Mouse (Mus musculus) ZHBTc4 (cell line): ENCODE data around the gene Grb10.
A peak's percentile ranks its signal among the peaks of the same experiment; 100 is the strongest.

Source experiments
- DNase-seq: peaks from one replicate; pipeline ENCODE4 v3.0.0-alpha.2; 2011; ENCODE audit warnings: low read depth, low spot score

The Grb10 gene

DNA sequence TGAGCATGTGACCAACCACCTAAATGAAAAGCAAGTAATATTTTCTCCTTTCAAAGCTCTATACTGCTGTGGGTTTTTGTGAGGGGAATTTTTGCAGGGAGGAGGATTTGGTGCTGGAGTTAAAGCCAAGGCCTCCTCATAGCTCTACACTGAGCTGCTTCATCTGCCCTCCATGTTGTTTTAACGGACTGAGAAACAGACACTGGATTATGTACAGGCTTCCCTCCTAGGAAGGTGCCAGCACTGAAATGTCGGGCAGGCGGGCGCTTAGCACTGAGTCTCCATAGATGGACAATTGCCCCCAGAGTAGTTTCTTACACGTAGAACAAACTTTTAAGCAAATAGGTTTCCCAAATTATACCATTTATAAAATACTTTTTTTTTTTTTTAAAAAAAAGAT, 4.1 kb downstream of the Grb10 start:
- DNase-seq, result no peak

DNA sequence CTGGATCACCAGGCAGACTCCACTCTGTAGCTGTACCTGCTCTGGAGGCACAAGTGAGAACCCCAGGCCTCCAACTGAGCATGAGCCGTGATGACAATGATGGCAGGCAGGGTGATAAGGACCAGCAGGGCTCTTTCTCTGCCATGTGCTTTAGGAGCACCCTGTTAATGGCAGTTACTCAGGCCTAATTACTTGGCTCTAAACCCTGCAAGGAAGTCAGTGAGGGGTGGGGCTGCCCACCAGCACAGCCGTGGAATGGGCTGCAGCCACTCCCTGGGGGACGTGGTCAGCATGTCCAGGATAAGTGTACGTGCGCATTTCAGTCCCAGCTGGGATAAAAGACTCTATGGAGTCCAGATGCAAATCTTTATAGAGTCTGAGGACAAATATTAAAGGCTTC, 5.7 kb downstream of the Grb10 start:
- DNase-seq, result no peak

DNA sequence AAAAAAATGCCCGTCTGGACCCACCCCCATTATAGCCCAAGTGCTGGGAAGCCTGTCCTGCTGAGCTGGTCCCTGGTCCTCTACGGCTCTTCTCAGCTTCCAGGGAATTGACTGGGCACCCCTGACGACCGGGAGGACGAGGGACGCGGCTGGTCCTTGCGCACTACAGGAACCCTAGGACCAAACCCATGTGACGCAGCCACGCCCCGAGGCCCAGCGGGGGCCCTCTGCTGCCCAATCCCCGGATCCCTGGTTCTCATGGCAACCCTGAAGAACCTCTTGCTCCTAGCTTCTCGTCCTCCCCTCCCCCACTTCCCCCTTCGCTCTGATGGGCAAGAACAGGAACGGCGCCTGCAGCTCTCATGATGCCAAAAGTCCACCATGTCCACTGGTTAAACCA, 11.8 kb downstream of the Grb10 start:
- DNase-seq, result peak; percentile 36

DNA sequence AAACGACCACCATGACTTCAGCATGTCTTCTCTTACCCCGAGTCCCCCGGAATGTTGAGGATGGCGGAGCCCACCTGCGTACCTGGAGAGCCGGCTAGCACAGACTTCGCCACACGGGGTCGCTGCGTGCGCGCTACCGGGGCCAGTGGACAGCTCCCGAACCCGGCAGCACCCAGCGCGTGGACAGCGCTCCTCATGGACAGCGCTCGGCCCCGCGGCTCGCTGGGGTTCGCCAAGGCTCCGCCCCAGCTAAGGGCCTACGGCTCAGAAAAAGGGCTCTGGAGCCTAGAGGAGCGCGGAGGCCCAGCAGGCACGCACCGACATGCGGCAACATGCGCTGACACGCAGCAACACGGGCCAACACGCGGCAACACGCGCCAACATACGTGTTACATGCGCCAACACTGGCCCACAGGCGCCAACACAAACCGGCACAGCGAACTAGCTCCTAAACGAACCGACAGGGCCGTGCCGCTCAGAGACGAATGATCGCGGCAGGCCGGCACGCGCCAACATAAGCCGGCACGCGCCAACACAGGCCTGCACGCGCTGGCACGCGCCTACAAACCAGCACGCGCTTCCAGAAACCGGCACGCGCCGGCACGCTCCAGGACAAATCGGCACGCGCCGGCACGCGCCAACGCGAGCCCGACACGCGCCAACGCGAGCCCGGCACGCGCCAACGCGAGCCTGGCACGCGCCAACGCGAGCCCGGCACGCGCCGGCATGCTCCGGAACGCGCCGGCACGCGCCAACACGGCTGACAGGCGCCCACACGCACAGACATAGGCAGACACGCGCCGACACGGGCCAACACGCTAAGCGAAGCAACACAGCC, 12.5 kb downstream of the Grb10 start:
- DNase-seq, result peak; percentile 83

DNA sequence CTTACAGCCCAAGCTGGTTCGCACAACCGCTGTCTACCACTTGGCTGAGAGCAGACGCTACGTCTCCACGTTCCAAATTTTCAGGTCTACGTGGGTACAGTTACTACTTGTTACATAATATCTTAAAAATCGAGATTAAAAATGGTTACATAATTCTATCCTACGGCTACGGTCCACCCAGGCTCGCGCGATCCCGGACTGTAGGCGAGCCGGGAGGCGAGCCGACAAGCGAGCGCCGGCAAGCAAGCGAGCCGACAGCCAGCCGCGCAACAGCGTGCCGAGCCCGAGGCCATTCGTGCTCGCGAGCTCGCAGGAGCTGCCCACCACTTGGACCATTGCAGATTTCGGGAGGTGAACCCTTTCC, 13.1 kb downstream of the Grb10 start:
- DNase-seq, result no peak

DNA sequence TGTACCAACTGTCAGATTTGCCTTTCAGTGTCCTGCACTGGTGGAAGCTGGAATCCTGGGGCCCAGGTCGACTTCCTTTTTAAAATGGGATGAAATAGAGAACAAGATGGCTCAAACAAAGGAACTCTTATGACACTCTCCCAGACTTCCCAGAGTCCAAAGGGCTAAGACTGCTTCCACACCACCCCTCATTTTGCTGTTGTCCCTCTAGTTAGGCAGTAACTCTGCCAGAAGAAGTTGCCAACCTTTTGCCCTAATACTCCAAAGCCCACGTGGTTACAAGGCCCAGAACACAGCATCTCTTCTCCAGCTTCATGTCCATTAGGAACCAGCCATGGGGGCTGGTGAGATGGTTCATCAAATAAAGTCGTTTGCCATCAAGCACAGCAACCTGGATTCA, 15.4 kb downstream of the Grb10 start:
- DNase-seq, result no peak

DNA sequence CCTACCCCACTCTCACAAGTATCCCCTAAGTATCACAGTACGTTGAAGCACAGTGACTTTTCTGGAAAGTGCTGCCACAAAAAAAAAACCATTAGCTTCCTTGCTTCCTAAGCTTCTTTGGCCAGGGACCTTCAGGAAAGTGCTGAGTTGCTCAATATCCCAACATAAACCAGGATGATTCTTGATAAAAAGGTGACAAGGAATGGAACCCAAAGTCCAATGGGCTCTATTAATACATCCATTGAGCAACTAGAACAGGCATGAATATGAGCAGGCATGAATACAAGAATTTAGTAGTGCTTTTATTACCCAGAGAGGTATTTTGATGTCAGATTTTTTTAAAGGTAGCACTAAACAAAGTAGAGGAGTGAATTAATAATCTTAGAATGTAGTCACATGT, 18.8 kb downstream of the Grb10 start:
- DNase-seq, result no peak

DNA sequence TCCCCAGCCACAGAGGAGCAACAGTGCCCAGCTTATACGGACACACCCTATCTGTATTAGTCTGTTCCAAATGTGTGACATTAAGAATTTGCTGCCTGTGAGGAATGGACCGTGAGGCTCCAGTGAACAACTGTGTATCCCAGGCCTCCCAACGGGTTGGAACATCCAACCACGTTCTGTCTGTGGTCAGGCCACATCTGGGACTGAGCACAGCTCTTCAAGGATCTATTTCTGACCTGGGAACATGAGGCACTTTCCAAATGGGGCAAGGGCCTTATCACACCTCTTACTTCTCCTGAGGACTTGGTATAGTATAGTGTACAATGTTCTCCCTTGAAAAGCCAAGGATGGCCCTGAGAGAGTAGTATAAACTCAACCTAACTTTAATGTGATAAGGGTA, 19.9 kb downstream of the Grb10 start:
- DNase-seq, result no peak

DNA sequence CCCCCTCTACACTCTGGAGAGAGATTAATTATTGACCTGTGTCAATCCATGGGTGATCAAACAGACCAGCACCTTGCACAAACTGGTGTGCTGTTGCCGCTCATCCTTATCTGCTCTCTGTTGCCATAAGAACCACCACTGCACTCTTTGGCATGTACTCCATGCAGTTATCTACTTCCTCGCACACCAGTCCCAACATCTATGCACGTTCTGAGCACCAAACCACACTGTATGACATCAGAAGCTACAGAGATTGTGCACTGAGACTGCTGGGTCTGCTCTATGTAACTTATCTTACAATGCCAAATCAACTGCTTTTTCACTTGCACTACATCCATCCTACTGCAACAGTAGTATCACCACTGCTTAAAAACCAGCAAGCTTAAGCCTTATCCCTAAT, 28.4 kb downstream of the Grb10 start:
- no peak for DNase-seq

DNA sequence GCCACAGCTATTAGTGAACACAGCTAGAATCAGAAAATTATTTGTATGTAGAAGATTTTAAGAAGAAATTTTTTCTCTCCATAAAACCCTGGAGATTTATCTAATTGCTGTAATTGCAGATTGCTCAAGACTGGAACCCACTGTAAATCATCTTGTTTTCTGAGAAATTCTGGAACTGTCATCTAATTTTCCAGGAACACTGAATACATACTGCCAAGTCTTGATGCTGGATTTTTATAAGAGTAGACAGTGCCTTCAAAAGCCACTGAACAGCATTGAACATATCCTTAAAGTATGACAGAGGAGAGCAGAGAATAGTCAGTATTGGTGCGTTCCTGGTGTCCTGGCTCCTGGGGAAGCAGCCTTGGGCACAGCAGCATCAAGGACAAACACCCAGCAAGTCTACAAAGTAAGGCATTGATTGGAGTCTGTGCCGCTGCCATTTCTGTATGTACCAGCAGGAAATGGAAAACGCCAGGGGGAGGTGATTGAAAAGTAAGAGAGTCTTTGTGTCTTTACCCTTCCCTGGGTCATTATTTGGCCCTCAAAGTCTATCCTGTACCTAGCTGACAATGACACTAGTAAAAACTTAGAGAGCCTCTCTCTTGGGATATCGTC, 38.1 kb downstream of the Grb10 start:
- no peak for DNase-seq

DNA sequence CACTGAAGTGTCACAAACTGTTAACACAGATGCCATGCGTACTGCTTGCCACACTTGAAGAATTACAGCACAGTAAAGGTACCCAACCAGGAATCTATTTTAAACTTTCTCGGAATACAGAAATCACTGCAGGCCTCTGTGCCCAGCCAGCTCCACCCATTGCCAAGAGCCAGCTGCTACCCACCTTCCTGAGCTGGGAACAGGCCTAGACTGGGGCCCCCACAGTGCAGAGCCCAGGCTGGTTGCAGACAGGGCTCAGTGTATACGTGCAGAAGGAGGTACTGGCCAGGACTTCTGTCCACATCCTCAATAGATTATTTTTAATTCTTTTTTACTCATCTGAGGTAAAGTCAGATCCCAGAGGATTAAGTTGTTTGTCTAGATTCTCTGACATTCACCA, 39.6 kb downstream of the Grb10 start:
- no peak for DNase-seq

DNA sequence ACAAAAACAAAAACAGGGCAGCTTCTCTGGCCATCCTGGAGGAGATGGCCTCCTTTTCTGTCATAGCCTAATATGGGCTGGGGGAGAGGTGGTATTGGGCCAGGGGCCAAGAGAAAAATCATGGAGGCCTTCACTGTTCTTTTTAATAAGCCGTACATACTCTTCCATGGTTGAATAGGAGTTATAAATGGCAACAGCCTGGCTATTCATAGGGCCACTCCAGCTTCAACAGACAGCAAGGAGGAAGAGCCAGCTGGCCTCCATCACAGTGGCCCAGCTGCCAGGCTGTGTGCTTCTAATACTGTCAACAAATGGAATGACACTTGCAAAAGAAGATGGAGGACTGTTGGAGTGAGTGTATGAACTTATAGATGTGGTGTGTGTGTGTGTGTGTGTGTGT, 41.4 kb downstream of the Grb10 start:
- DNase-seq, result no peak

DNA sequence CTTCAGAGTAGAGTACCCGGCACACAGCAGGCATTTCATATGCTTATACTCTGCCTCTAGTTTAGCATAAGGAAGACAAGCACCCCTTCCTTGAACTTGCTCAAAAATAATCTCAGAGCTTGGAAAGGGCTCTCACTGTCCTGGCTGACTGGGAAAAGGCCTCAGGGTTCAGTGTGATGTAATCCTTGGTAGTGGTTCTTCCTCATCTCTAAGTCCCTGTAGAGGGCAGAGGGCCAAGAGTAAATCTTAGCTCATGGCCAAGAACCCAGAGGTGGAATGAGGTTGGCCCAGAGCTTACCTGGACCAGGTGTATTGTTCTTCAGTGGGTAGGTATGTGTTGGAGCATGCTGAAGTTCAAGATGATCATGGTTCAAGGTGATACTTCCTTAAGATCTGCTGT, 43.1 kb downstream of the Grb10 start:
- DNase-seq, result no peak

DNA sequence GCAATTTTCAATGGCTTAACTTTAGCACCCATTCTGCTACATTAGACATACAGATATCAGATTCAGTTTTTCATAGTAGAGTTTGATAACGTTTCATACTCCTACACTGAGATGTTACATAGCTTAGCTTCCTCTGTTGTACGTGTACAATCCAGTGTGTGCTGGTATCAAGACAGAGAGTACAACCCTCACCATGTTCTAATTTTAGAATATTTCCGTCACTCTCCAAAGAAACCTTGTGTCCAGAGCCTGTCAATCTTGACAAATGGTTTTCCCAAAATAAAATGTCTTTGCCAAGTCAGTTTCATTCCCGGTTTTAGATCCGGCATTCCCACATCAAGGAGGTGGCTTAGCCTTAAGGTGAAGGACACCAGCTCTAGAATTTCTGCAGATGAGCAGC, 44.7 kb downstream of the Grb10 start:
- DNase-seq, result no peak

DNA sequence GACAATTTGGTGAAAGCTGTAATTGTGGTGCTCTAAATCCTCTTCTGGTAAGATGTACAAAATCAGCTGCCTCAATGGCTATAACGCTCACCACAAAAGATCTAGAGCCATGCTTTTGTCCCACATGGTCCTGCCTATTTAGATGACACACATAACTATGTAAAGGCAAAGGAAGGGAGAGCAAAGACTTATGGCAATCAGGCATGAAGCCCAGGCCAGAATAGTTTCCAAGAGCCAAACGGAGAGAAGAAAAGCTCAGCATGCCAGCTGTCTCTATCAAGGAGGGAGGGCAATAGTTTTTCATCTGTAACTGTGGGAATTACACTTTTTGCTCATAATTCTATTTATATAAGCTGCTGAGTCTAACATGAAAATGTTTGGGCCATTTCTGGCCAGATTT, 45.3 kb downstream of the Grb10 start:
- no peak for DNase-seq

DNA sequence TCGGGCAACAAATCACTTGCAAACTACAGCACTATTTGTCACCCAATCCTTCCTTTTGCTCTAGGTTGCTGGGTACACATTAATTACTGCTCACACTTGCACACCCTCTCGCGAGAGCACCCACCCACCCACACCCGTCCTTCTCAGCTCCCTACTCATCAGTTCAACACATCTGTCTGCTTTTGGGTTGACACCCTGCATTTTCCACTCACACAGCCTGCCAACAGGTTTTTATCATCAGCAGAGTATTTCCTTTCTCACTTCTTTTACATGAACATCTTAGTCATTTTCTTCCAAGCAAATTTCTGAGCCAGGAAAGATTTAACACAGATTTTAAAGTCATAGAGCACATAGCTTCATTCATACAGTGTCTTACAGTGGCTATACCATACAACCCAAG, 48.6 kb downstream of the Grb10 start:
- no peak for DNase-seq

DNA sequence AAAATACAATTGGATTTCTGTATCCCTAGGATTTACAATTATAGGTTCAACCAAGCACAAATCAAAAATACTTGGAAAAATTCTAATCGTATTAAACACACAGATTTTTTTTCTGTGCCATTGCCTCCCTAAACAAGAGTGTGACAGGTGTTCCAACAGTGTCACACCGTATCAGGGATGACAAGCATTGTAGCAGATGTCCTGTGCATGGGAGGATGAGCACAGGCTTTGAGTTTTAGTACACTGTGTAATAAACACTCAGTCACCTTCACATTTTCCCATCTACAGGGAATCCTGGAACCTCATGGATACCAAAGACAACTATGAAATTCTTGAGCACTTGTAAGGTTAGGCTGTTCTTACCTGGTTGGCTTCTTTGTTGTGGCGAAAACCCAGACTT, 51.2 kb downstream of the Grb10 start:
- DNase-seq, result no peak

DNA sequence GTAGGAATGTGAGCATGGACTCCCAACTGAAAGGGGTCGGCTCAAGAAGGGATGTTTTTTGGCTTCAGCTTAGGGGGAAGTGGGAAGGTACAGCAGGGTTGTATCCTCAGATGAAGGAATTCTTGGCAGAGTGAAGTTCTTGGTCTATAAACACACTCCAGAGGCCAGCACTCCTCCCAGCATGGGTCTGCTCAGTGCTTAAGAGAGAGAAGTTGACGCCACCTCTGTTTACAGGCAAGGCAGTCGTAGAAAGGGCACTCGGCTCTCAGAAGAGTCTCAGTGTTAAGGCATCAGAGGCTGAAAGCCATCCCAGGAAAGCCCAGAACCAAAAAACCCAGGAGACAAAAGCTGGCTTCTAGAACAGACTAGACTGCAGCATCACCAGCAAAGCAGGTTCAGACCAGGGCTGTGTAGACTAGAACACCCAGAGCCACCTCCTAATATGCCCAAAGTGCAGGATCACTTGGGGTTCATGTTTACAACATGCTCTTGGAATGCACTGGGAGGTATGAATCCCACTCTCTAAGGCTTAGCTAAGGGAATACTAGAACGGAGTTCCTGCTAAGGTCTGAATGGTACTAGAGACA, 59.8 kb downstream of the Grb10 start:
- no peak for DNase-seq

DNA sequence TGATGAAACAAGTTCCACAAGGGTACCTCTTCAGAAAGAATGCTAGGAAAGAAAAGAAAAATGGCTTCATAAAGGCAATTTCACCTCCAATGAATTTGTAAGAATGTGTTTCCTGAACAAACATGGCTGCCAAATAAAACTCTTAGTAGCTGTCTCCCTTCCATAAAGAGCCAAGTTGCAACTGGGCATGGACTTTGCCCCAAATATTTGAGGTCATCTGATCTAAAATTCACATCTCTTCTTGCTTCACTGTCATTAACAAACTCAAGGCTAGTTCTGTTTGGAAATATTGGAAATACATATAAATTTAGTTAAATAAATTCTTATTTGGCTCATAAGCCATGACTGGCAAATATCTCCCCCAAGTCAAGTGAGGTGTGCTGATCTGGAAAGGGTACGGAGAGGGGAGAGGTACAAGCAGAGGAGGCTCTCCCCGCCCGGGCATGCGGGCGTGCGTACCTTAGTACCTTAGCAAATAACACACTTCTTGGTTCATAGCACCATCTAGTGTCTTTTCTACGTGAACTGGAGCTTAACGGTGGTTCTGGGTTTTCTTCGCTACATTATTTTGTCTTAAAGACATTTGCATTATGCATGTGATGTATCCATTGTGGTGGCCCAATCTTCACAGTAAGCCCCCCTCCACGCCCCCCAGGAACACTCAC, 63.8 kb downstream of the Grb10 start:
- DNase-seq, result peak; percentile 79

DNA sequence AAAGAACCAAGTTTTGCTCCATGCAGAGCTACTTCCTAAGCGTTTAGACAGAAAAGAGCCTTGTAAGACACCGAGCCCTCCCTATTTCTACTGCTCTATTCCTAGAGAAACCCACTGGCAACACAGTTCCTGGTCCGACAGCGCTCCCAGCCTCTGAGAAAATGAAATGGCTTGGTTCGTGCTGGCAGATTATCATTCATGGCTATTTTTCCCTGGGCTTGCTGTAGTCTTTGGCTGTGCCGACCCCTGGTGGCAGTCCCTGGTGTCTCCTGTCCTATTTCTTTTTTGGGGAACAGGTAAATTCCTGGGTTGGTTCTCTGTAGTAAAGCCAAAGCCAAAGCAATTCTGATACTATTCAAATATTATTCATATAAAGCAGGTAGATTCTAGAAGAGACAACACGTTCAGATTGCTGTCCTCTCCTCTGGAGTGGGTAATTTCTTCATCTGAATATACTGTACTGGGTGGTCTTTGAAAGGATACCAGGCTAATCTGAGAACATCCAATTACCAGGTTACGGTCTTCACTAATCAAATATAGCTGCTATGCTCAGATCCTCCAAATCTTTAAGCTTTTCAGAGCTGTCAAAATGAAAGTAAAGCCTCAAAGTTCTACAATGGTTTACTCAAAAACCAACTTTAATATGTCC, 65.0 kb downstream of the Grb10 start:
- DNase-seq, result peak; percentile 92

DNA sequence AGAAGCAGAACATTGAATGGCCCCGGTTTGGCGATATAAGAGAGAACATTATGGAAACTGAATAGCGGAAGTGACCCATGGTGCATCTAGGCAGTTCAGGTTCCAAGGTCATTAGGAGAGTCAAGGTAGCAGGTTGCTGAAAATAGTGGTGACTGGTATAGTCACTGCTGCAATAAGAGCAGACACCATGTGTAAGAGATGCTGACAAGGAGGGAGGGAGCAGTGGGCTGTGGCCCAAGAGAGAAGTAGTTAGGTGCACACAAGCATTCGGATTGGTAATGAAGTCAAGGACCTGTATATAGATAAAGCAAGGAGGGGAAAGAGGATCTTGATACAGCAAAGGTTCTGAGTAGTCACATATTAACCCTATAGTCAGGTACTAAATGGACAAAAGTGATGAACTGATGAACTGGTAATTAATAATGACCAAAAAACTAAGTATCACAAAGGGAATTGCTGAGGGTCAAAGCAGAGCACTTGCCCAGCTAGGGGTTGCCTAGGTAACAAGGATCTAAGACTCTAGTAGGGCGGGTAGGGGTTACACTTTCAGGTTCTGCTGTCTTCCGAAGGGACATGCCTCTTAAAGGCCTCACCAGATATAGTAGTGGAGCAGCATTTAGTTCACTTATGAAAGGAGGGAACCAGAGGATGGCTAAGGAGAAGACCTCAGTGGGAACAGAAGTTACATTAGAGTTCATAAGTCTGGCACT, 65.9 kb downstream of the Grb10 start:
- DNase-seq, result peak; percentile 35

DNA sequence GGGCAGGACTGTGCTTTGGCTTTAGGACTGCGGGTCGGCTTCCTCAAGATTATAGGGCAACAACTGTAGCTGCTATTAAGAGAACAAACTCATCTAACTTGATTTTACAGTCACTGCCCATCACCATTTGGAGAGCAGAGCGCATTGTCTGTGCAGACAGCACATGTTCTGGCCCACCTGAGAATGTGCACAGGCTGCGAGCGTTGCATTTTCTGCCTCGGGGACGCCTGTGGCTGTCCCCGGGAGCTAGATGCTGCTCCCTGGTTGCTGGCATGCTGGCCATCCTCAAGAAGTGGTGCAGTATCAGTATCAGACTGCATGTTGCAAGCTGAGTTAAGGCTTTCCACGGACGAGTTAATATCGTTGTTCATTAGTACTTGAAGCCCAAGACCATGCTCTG, 68.2 kb downstream of the Grb10 start:
- no peak for DNase-seq
